Mouse (Mus musculus) G1E-ER4 (cell line): ENCODE measurements around the gene Slc24a1. TPM values are rescaled to one million over a fixed set of nuclear protein-coding genes. Genes with fewer than 3 reads are reported as not detected.

Source experiments
- GATA1 ChIP-seq: IDR thresholded peaks from one replicate; pipeline ENCODE4 v1.8.0; 2012; ENCODE audit warnings: low read length, inconsistent platforms
- polyA plus RNA-seq: library from polyadenylated mRNA; stranded (reverse); fragments of >175 nt; gene quantifications from 2 replicates; pipeline ENCODE4 v1.2.3, GENCODE M21; 2012

The Slc24a1 gene
- polyA plus RNA-seq, 1 experiment: 0.01 TPM

GRCm38 (mm10) chr9:64904917-64905640 is 46.3 kb downstream of the Slc24a1 start:
- TF ChIP-seq GATA1: no peak

GRCm38 (mm10) chr9:64903386-64903785 is 48.0 kb downstream of the Slc24a1 start:
- no peak for TF ChIP-seq GATA1

GRCm38 (mm10) chr9:64902866-64903265 is 48.5 kb downstream of the Slc24a1 start:
- no peak for TF ChIP-seq GATA1

- no peak for TF ChIP-seq GATA1
Observed at GRCm38 (mm10) chr9:64896605-64897004, 54.8 kb downstream of the Slc24a1 start.

GRCm38 (mm10) chr9:64886008-64886407 is 65.4 kb downstream of the Slc24a1 start:
- no peak for TF ChIP-seq GATA1

Other genes with a start within 250 kb of the Slc24a1 start
- gene Rab11a, start 213.8 kb downstream of the Slc24a1 start, polyA plus RNA-seq: 115 and 151 TPM in 2 replicates
- gene Dennd4a, start 140.3 kb downstream of the Slc24a1 start, polyA plus RNA-seq: 13.6 and 19.1 TPM in 2 replicates
- 37.6 and 48.5 TPM in 2 replicates for gene Ints14, start 9.3 kb upstream of the Slc24a1 start, polyA plus RNA-seq
- 3.7 and 5.0 TPM in 2 replicates for gene Hacd3, start 70.1 kb upstream of the Slc24a1 start, polyA plus RNA-seq
- 11.3 and 14.5 TPM in 2 replicates for gene Dpp8, start 80.8 kb upstream of the Slc24a1 start, polyA plus RNA-seq
- 0.01 TPM in 1 of 2 replicates, not detected in the other for gene Igdcc4, start 149.9 kb upstream of the Slc24a1 start, polyA plus RNA-seq
- not detected in 2 replicates for gene Igdcc3, start 189.6 kb upstream of the Slc24a1 start, polyA plus RNA-seq
- 10.1 and 14.4 TPM in 2 replicates for gene Parp16, start 243.7 kb upstream of the Slc24a1 start, polyA plus RNA-seq